Mouse (Mus musculus): ENCODE measurements around the gene Abtb2.

DNA sequence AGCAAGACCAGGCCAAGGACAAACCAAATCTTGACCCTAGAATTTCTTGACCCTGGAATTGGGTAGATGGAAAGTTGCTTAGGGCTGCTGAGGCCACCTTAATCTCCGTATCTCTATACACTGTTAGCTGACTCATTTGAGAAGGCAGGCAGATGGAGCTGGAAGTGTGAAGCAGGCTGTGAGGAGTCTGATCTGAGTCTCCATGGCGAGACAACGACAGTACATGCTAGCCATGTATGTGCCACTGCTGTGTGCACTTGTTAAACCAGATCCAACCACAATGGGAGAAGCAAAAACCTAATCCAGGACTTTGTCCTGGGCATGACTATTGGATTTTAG, 26.4 kb downstream of the Abtb2 start:
- no peak for TF ChIP-seq POLR2A (IDR thresholded peaks at IDR 0.05; ENCODE audit: extremely low read depth, insufficient read depth, low read length)
- no peak for TF ChIP-seq CTCF (IDR thresholded peaks at IDR 0.05; ENCODE audit: extremely low read depth, insufficient read depth, low read length)

Measured in cortical plate, adult 2 months (tissue).